Mouse (Mus musculus) embryonic facial prominence, embryonic 13.5 days (tissue): ENCODE results near the gene Bloc1s2. TPM values are rescaled to one million over a fixed set of nuclear protein-coding genes. Genes with fewer than 3 reads are reported as not detected.

ENCODE experiments used
- ATAC-seq: fragments of 200-750 bp; cut with Nextera tagmentation; 2 replicates; pipeline ENCODE4 v1.8.0; 2017; ENCODE audit warnings: low read depth; ENCODE audit not compliant: insufficient number of reproducible peaks, insufficient read depth, low FRiP score, low TSS enrichment
- H3K27ac ChIP-seq: fragments of 300-500 bp; sonication (generic); 2 replicates; pipeline ENCODE4 v1.5.1; 2015; ENCODE audit warnings: moderate library complexity, mild to moderate bottlenecking, inconsistent platforms
- H3K27me3 ChIP-seq: fragments of 300-500 bp; sonication (generic); 2 replicates; pipeline ENCODE4 v1.6.1; 2015; ENCODE audit warnings: mild to moderate bottlenecking, inconsistent platforms
- H3K36me3 ChIP-seq: fragments of 300-500 bp; sonication (generic); 2 replicates; pipeline ENCODE4 v1.6.1; 2015; ENCODE audit warnings: mild to moderate bottlenecking, inconsistent platforms
- H3K4me1 ChIP-seq: fragments of 300-500 bp; sonication (generic); 2 replicates; pipeline ENCODE4 v1.6.1; 2015; ENCODE audit warnings: inconsistent platforms
- H3K4me2 ChIP-seq: fragments of 300-500 bp; sonication (generic); 2 replicates; pipeline ENCODE4 v1.6.1; 2015; ENCODE audit warnings: moderate library complexity, mild to moderate bottlenecking, inconsistent platforms
- H3K4me3 ChIP-seq: fragments of 300-500 bp; sonication (generic); 2 replicates; pipeline ENCODE4 v1.5.1; 2015; ENCODE audit warnings: mild to moderate bottlenecking, inconsistent platforms
- H3K9ac ChIP-seq: fragments of 300-500 bp; sonication (generic); 2 replicates; pipeline ENCODE4 v1.6.1; 2015; ENCODE audit warnings: mild to moderate bottlenecking, inconsistent platforms
- H3K9me3 ChIP-seq: fragments of 300-500 bp; sonication (generic); 2 replicates; pipeline ENCODE4 v1.6.1; 2016; ENCODE audit warnings: inconsistent platforms
- WGBS: fragments of 180-500 bp; shearing (Covaris S2); methylation state at CpG from one replicate; pipeline ENCODE4 v1.1.7; 2015; ENCODE audit warnings: mixed read lengths; 5-methylcytosine and 5-hydroxymethylcytosine counted together
- polyA plus RNA-seq: library from polyadenylated mRNA; unstranded; fragments of >200 nt; fragmentation: Nextera tagmentation; extraction: Ambion mirVana; gene quantifications from 2 replicates; pipeline ENCODE4 v1.2.1, GENCODE M21; 2015

Gene Bloc1s2
- polyA plus RNA-seq, 1 experiment from 2014 or later: 93.7 TPM

GRCm38 (mm10) chr19:44153781-44154180 is 7.5 kb upstream of the Bloc1s2 start:
- WGBS: 76% methylated on average over 5 of the region's 5 CpGs

GRCm38 (mm10) chr19:44148991-44149390 is 2.7 kb upstream of the Bloc1s2 start:
- Histone ChIP-seq H3K4me3 (no peak overlapping the region), H3K4me2 (no peak overlapping the region), H3K27me3 (peaks cover 28% of the 10 kb centered on the region), H3K4me1 (peaks cover 11% of the 10 kb centered on the region), H3K36me3 (peaks cover 5% of the 10 kb centered on the region; the same call in 1 of the 2 replicates), H3K9ac (no peak overlapping the region), H3K9me3 (no peaks in the 10 kb centered on the region), H3K27ac (no peak overlapping the region)
- ATAC-seq: no peak
- WGBS: 76% methylated on average over 2 of the region's 2 CpGs

More at GRCm38 (mm10) chr19:44153781-44154180, 7.5 kb upstream of the Bloc1s2 start:
- Histone ChIP-seq H3K9ac (no peak overlapping the region), H3K27ac (no peak overlapping the region), H3K27me3 (peaks cover 50% of the 10 kb centered on the region), H3K9me3 (no peaks in the 10 kb centered on the region), H3K4me2 (no peak overlapping the region), H3K36me3 (no peaks in the 10 kb centered on the region), H3K4me3 (no peak overlapping the region), H3K4me1 (no peaks in the 10 kb centered on the region)
- no peak for ATAC-seq

GRCm38 (mm10) chr19:44148345-44148744 is 2.1 kb upstream of the Bloc1s2 start:
- Histone ChIP-seq H3K4me1 (peaks cover 11% of the 10 kb centered on the region), H3K27ac (no peak overlapping the region), H3K9ac (no peak overlapping the region), H3K4me3 (no peak overlapping the region), H3K4me2 (no peak overlapping the region), H3K9me3 (no peaks in the 10 kb centered on the region), H3K27me3 (peaks cover 25% of the 10 kb centered on the region), H3K36me3 (peaks cover 10% of the 10 kb centered on the region)
- ATAC-seq: no peak
- WGBS: 42% methylated on average over 2 of the region's 2 CpGs

DNA sequence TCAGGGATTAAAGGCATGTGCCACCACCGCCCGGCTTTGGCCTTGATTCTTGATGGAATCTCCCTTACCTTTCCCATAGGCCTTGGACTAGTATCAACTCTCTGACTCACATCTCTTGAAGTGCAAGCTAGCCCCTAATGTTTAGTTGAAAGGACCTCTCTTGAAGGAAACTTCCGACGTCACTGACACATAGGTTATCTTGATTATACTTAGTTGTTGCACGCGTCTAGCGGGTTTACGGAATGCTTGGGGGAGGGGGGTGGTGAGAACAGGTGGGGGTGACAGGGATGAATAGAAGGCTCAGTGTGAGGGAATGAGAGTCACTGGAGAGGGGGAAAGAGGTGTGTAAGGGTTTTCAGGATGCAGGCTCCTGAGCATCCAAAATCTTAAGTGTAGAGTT is 705 bp upstream of the Bloc1s2 start:
- WGBS: 95% methylated on average over 8 of the region's 8 CpGs
- H3K9me3 ChIP-seq: no peaks in the 10 kb centered on the region
- peaks cover 24% of the 10 kb centered on the region for H3K36me3 ChIP-seq
- no peak overlapping the region for H3K9ac ChIP-seq
- H3K27me3 ChIP-seq: peaks cover 11% of the 10 kb centered on the region
- no peak overlapping the region for H3K4me2 ChIP-seq
- no peak overlapping the region; the same call in 1 of the 2 replicates for H3K4me3 ChIP-seq
- peaks cover 11% of the 10 kb centered on the region for H3K4me1 ChIP-seq
- no peak for ATAC-seq
- no peak overlapping the region for H3K27ac ChIP-seq

DNA sequence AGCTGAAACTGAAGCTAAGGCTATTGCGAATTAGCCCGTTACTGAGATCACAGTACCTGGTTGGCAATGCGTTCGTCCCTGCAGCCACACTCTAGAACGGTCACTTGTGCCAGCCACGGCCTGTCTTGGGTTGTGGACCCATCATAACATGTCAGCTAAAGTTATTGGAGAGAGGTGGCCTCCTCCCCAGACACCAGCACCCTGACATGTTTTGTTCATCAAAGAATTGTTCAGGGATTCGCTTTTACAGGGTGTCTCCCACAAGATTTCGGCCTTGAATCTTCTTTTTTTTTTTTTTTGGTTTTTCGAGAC is 278 bp upstream of the Bloc1s2 start:
- WGBS: 65% methylated on average over 9 of the region's 9 CpGs
- no peaks in the 10 kb centered on the region for H3K9me3 ChIP-seq
- no peak overlapping the region for H3K27ac ChIP-seq
- H3K4me1 ChIP-seq: peaks cover 11% of the 10 kb centered on the region
- H3K27me3 ChIP-seq: peaks cover 9% of the 10 kb centered on the region; the same call in 1 of the 2 replicates
- no peak for ATAC-seq
- peaks cover 28% of the 10 kb centered on the region for H3K36me3 ChIP-seq
- H3K4me3 ChIP-seq: peak overlapping the region; percentile 76
- H3K4me2 ChIP-seq: peak overlapping the region; percentile 82
- peak overlapping the region; percentile 83; the same call in 1 of the 2 replicates for H3K9ac ChIP-seq

GRCm38 (mm10) chr19:44144366-44144765 is 1.9 kb downstream of the Bloc1s2 start:
- Histone ChIP-seq H3K4me1 (peaks cover 11% of the 10 kb centered on the region), H3K4me3 (no peak overlapping the region), H3K4me2 (no peak overlapping the region), H3K9me3 (no peaks in the 10 kb centered on the region), H3K9ac (no peak overlapping the region), H3K36me3 (peaks cover 47% of the 10 kb centered on the region), H3K27me3 (0 out of 2 replicates have a peak, but pooled peaks cover under 1% of the 10 kb centered on the region), H3K27ac (no peak overlapping the region)
- WGBS: 93% methylated on average over 9 of the region's 9 CpGs
- no peak for ATAC-seq

DNA sequence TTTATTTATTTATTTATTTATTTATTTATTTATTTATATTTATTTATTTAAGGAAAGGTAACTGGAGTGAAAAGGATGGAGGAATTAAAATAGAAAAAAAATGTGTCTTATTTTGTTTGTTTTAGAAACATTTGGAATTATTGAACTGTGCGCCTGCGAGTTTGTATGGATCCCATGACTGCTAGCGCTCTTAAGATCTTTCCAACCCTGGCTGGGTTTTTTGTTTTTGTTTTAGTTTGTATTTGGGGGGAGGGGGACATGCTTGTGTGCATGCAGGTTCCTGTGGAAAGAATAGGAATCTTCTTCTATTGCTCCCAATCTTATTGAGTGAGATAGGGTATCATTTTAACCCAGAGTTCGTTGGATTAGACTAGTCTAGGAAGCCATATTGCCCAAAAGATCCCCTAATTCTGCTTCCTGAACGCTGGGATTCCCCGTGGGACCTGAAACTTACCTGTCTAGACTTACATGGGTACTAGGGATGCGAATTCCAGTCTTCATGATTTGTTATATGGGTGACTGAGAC is 10.2 kb downstream of the Bloc1s2 start:
- Histone ChIP-seq H3K4me1 (peaks cover 7% of the 10 kb centered on the region), H3K36me3 (peaks cover 43% of the 10 kb centered on the region), H3K9ac (peak overlapping the region; percentile 22; the same call in 1 of the 2 replicates), H3K9me3 (no peaks in the 10 kb centered on the region), H3K27me3 (no peaks in the 10 kb centered on the region), H3K4me2 (peak overlapping the region; percentile 63), H3K27ac (no peak overlapping the region), H3K4me3 (peak overlapping the region; percentile 79)
- 29% methylated on average over 7 of the region's 7 CpGs for WGBS
- ATAC-seq: no peak

DNA sequence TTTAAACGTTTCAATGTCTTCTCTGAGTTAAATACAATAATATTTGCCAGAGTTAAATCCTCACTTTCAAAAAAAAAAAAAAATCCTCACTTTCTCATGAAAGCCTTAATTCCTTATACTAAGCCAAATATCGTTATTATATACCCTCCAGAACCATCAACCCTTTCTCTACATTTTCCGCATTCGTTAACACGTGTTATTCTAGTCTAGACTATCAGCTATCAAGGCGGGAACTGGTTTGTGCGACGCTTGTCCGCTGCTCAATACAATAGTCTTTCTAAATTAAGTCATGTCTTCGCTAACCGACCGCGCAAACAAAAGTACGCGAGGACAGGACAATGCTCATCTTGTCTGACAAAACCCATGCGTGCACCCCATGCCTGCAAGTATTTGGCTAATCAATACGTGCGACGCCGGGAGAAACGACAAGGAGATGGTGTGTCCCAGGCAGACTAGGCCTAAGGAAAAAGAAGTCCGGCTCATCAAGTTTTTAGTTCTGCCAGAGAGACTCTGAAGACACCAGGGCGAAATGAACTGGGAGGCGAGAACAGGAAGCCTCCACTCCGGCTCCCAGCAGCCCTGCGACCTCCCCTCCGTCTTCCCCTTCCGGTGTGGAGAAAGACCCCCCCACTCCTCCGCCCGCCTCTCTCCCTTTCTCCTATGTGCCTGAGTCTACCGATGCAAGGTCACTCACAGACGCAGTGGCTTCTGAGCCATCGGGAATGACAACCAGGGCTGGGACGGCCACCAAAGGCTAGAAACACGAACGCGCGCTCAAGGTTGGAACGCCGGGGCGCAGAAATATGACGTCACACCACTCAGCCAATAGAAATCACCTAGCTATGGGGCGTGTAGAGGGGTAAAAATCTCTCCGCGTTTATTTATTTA is 10.9 kb downstream of the Bloc1s2 start, which contains the start of gene Cwf19l1:
Gene Cwf19l1, minus strand, starts transcription at position 805 of the 888 bp plus-strand sequence.
- Histone ChIP-seq H3K36me3 (peaks cover 45% of the 10 kb centered on the region), H3K9me3 (no peaks in the 10 kb centered on the region), H3K4me3 (peak within 1 kb of the TSS; percentile 79), H3K4me2 (peak within 1 kb of the TSS; percentile 63), H3K27me3 (no peaks in the 10 kb centered on the region), H3K27ac (peak within 1 kb of the TSS; percentile 94), H3K4me1 (peaks cover 7% of the 10 kb centered on the region), H3K9ac (peak within 1 kb of the TSS; percentile 83)
- under 1% methylated on average over 45 of the region's 45 CpGs for WGBS
- ATAC-seq: peak; percentile 81

- H3K9ac ChIP-seq: no peak overlapping the region
- no peak overlapping the region for H3K27ac ChIP-seq
- peaks cover 7% of the 10 kb centered on the region for H3K4me1 ChIP-seq
- WGBS: 88% methylated on average over 5 of the region's 5 CpGs
- H3K27me3 ChIP-seq: no peaks in the 10 kb centered on the region
- H3K4me3 ChIP-seq: no peak overlapping the region
- no peaks in the 10 kb centered on the region for H3K9me3 ChIP-seq
- ATAC-seq: no peak
- H3K4me2 ChIP-seq: no peak overlapping the region
- H3K36me3 ChIP-seq: peaks cover 46% of the 10 kb centered on the region
These were observed 13.3 kb downstream of the Bloc1s2 start for GRCm38 (mm10) chr19:44132917-44133316.

DNA sequence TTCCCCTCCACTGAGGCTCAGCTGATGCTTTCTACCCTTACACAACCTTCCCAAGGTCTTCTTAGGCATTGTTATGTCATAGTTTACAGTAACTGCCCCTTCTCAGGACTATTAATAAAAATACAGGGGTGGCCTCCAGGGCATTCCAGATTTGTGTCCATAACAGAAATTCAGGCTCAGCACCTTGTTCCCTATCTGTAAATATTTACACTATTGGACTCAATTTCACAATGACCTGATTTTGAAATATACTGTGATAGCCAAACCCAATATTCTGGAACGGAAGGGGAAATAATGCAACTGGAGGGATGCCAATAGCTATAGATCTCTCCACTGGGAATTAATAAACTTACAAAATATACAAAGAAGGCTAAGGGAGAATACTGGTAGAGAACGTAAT is 17.7 kb downstream of the Bloc1s2 start:
- no peak overlapping the region for H3K4me3 ChIP-seq
- no peak overlapping the region for H3K9ac ChIP-seq
- no peaks in the 10 kb centered on the region for H3K27me3 ChIP-seq
- H3K36me3 ChIP-seq: peaks cover 80% of the 10 kb centered on the region
- no peak for ATAC-seq
- H3K9me3 ChIP-seq: no peaks in the 10 kb centered on the region
- 85% methylated on average over 2 of the region's 2 CpGs for WGBS
- H3K4me2 ChIP-seq: no peak overlapping the region
- no peaks in the 10 kb centered on the region for H3K4me1 ChIP-seq
- H3K27ac ChIP-seq: no peak overlapping the region

GRCm38 (mm10) chr19:44127729-44128497 is 18.3 kb downstream of the Bloc1s2 start:
- Histone ChIP-seq H3K9ac (no peak overlapping the region), H3K4me3 (no peak overlapping the region), H3K27me3 (no peaks in the 10 kb centered on the region), H3K4me2 (no peak overlapping the region), H3K4me1 (no peaks in the 10 kb centered on the region), H3K9me3 (no peaks in the 10 kb centered on the region), H3K36me3 (peaks cover 87% of the 10 kb centered on the region), H3K27ac (no peak overlapping the region)
- no peak for ATAC-seq
- 93% methylated on average over 10 of the region's 10 CpGs for WGBS
